Mouse (Mus musculus) layer of hippocampus, postnatal 36 days (tissue): ENCODE measurements around the gene Sacm1l. TPM values are rescaled to one million over a fixed set of nuclear protein-coding genes. Genes with fewer than 3 reads are reported as not detected.
A peak's percentile ranks its signal among the peaks of the same experiment; 100 is the strongest.

Source experiments
- DNase-seq, 2 experiments: peaks; one replicate each; pipeline ENCODE4 v3.0.0; 2022
- total RNA-seq, 2 experiments: library from RNA; stranded (reverse); gene quantifications; 2 replicates each; pipeline ENCODE4 v1.2.3; 2021

Sacm1l gene
- total RNA-seq, 2 experiments from 2014 or later, result 59.3 to 63.7 TPM

- DNase-seq, result no peak
Measured at GRCm38 (mm10) chr9:123509638-123510604, 19.6 kb upstream of the Sacm1l start.

- DNase-seq, result no peak
Measured at GRCm38 (mm10) chr9:123510926-123511325, 18.6 kb upstream of the Sacm1l start.

- DNase-seq, result no peak
Measured at GRCm38 (mm10) chr9:123512482-123512881, 17.1 kb upstream of the Sacm1l start.

GRCm38 (mm10) chr9:123515087-123515486 lies 14.5 kb upstream of the Sacm1l start:
- DNase-seq, result no peak

GRCm38 (mm10) chr9:123516641-123517385 lies 12.7 kb upstream of the Sacm1l start:
- DNase-seq, result no peak

- no peak for DNase-seq
Measured at GRCm38 (mm10) chr9:123518969-123519894, 10.3 kb upstream of the Sacm1l start.

- DNase-seq, result no peak
Measured at GRCm38 (mm10) chr9:123520735-123521134, 8.8 kb upstream of the Sacm1l start.

GRCm38 (mm10) chr9:123523676-123524075 lies 5.9 kb upstream of the Sacm1l start:
- no peak for DNase-seq

- no peak for DNase-seq
Measured at GRCm38 (mm10) chr9:123525095-123525494, 4.5 kb upstream of the Sacm1l start.

GRCm38 (mm10) chr9:123526502-123526901 lies 3.1 kb upstream of the Sacm1l start:
- DNase-seq, result no peak

- no peak for DNase-seq
Measured at GRCm38 (mm10) chr9:123528087-123528925, 1.3 kb upstream of the Sacm1l start.

- peak; percentile 46 to 59 for DNase-seq
Measured at GRCm38 (mm10) chr9:123528926-123529295, 648 bp upstream of the Sacm1l start.

- no peak for DNase-seq
Measured at GRCm38 (mm10) chr9:123530158-123530475, 558 bp downstream of the Sacm1l start.

- no peak for DNase-seq
Measured at GRCm38 (mm10) chr9:123530566-123531130, 1.1 kb downstream of the Sacm1l start.

GRCm38 (mm10) chr9:123531234-123531633 lies 1.7 kb downstream of the Sacm1l start:
- no peak for DNase-seq

- no peak for DNase-seq
Measured at GRCm38 (mm10) chr9:123536613-123537012, 7.1 kb downstream of the Sacm1l start.

- no peak for DNase-seq
Measured at GRCm38 (mm10) chr9:123538189-123538588, 8.6 kb downstream of the Sacm1l start.

- no peak for DNase-seq
Measured at GRCm38 (mm10) chr9:123539093-123539492, 9.5 kb downstream of the Sacm1l start.

- DNase-seq, result no peak
Measured at GRCm38 (mm10) chr9:123539823-123540222, 10.3 kb downstream of the Sacm1l start.

GRCm38 (mm10) chr9:123554599-123554998 lies 25.0 kb downstream of the Sacm1l start:
- DNase-seq, result no peak
